Mouse (Mus musculus) G1E (cell line): ENCODE measurements at regions not wholly inside any gene's neighbourhood (a gene's known extent, or its start where the extent isn't known, plus 50 kb on each side); places are given as distances from the start of the nearest gene placed in this dataset.

ENCODE experiments used
- CTCF ChIP-seq: IDR thresholded peaks from 2 replicates; pipeline ENCODE4 v1.5.1; 2012; ENCODE audit warnings: low read depth, low read length, inconsistent platforms, mixed read lengths
- GATA1 ChIP-seq: IDR thresholded peaks from 2 replicates; pipeline ENCODE4 v1.6.1; 2012; ENCODE audit warnings: borderline replicate concordance, low read length, inconsistent platforms, mixed read lengths
- GATA2 ChIP-seq: IDR thresholded peaks from 2 replicates; pipeline ENCODE4 v1.6.1; 2012; ENCODE audit warnings: low read depth, low read length, inconsistent platforms, borderline replicate concordance
- POLR2AphosphoS5 ChIP-seq: IDR thresholded peaks from 2 replicates; pipeline ENCODE4 v1.6.1; 2012; ENCODE audit warnings: low read depth, low read length, inconsistent platforms; ENCODE audit not compliant: insufficient replicate concordance
- TAL1 ChIP-seq: conservative IDR thresholded peaks from 2 replicates; pipeline ENCODE4 v1.6.1; 2012; ENCODE audit warnings: low read depth, low read length, inconsistent platforms, mixed read lengths

DNA sequence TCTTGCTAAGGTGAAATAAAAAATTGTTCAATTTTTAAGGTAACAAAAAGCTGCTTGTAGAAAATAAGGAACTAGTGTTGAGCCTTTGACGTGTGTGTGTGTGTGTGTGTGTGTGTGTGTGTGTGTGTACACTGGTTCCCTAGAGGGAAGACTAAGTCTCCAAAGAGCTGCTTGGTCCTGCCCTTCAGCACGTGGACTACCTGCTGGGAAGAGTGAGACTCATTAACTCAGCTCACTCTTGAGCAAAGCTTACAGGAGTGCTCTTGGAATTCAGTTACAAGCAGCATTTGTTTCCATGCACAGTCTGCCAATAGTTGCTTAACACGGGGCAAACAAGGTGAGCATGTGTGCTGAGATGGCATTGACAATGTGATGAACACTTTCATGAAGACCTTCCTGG, 158.6 kb downstream of the Cd109 start:
- TF ChIP-seq CTCF (no peak), GATA1 (no peak), GATA2 (no peak), TAL1 (no peak), POLR2AphosphoS5 (no peak)
